Comparison of ENCODE assay signal across 8 mouse cellular contexts in the genomic region with DNA sequence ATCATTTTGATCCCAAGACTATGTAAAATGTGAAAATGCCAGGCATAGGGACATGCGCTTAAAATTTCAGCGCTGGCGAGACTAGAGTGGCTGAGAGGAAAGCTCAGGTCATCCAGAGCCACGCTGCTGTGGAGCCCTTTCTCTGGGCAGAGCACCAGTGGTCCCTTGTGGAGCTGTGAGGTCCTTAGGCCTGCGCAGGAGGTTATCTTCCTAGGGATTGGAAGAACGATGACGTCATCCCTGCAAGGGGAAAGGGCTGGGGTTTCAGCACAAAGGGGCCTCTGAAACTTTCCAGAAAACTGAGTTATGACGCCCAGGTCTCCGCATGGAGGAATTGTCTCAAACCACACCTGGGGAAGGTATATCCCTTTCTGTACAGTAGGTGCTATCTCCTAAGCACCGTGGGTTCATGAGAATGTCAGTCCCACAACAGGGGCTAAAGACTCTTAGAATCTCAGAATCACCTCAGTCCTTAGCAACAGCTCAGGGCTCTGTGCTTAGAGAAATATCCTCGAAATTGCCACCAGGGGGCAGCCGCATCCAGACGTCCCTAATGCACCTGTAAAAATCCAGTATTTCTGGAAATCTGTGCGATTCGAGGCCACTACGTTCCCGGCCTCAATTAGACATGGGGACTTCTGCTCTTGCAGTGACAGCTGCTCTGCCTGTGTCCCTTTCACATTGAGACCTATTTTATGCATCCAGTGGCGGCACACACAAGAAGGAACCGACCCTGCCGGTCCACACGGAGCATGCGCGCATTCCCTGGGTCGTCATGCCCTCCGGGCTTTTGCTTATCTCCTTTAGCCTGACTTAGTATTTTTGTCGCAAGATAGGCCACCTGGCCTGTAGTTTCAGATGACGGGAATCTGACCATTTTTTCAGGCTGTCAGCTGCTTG. TPM values are rescaled to one million over a fixed set of nuclear protein-coding genes. Genes with fewer than 3 reads are reported as not detected.
DNase-seq lines count a peak whose midpoint lies in the region; ATAC-seq and TF ChIP-seq lines count a peak whose summit lies in the region.

No protein-coding gene starts in this region.

- no peaks in the 10 kb centered on the region for H3K36me3 ChIP-seq in thymus, adult 2 months (ENCODE audit: control insufficient read depth, insufficient read depth, low read length)
- H3K36me3 ChIP-seq in heart, adult 2 months (ENCODE audit: control insufficient read depth, insufficient read depth, low read length) = no peaks in the 10 kb centered on the region
- H3K36me3 ChIP-seq in limb, embryonic 15.5 days = no peaks in the 10 kb centered on the region
- H3K36me3 ChIP-seq in midbrain, postnatal 0 days (ENCODE audit: insufficient read depth, low read length) = no peaks in the 10 kb centered on the region

- H3K79me2 ChIP-seq in heart, adult 2 months (replicated peaks; ENCODE audit: control insufficient read depth, insufficient read depth, low read length) = no peaks in the 10 kb centered on the region

- no peaks in the 10 kb centered on the region for H3K27me3 ChIP-seq in thymus, adult 2 months (ENCODE audit: control insufficient read depth, insufficient read depth, low read length)
- peaks cover 2% of the 10 kb centered on the region; the same call in 1 of the 2 replicates for H3K27me3 ChIP-seq in heart, adult 2 months (ENCODE audit: control insufficient read depth, insufficient read depth, low read length)
- peaks cover 9% of the 10 kb centered on the region; the same call in 1 of the 2 replicates for H3K27me3 ChIP-seq in limb, embryonic 15.5 days
- no peaks in the 10 kb centered on the region; the same call in 1 of the 2 replicates for H3K27me3 ChIP-seq in midbrain, postnatal 0 days (ENCODE audit: insufficient read depth, low read length)

- peak; percentile 63; the same call in 1 of the 2 replicates for TF ChIP-seq CTCF in thymus, adult 2 months (IDR thresholded peaks at IDR 0.05; ENCODE audit: borderline replicate concordance, control insufficient read depth, extremely low read depth, insufficient read depth, low read length, poor library complexity)
- peak; percentile 88 for TF ChIP-seq CTCF in heart, adult 2 months (IDR thresholded peaks at IDR 0.05)
- peak; percentile 93 for TF ChIP-seq CTCF in midbrain, postnatal 0 days (IDR thresholded peaks at IDR 0.05)

- no peak overlapping the region for H3K27ac ChIP-seq in thymus, adult 2 months (ENCODE audit: control insufficient read depth, insufficient read depth, low read length)
- peak overlapping the region; percentile 54 for H3K27ac ChIP-seq in heart, adult 2 months
- no peak overlapping the region; the same call in 1 of the 2 replicates for H3K27ac ChIP-seq in limb, embryonic 15.5 days
- H3K27ac ChIP-seq in midbrain, postnatal 0 days (ENCODE audit: low read depth, low read length) = no peak overlapping the region

- peak overlapping the region; percentile 54 for H3K9ac ChIP-seq in heart, adult 2 months (ENCODE audit: low read depth, low read length)
- H3K9ac ChIP-seq in limb, embryonic 15.5 days = no peak overlapping the region
- H3K9ac ChIP-seq in midbrain, postnatal 0 days (replicated peaks; ENCODE audit: low read length, poor library complexity, severe bottlenecking) = 0 out of 2 replicates have a peak overlapping the region, but pooled peaks have one; percentile 29

- peak overlapping the region; percentile 38 for H3K4me2 ChIP-seq in limb, embryonic 15.5 days
- peak overlapping the region; percentile 50 for H3K4me2 ChIP-seq in midbrain, postnatal 0 days (ENCODE audit: low read depth, low read length, poor library complexity, severe bottlenecking)

- intact Hi-C loops in heart, adult 2 months (cut with DNase I) = loop anchor here (1.0 to 5.0 kb wide), 4 partner anchors 46 to 146 kb away; no protein-coding TSS in a partner anchor

- TF ChIP-seq POLR2A in thymus, adult 2 months (IDR thresholded peaks at IDR 0.05; ENCODE audit: control insufficient read depth, extremely low read depth, insufficient read depth, low read length, poor library complexity) = no peak
- no peak for TF ChIP-seq POLR2A in heart, adult 2 months (IDR thresholded peaks at IDR 0.05; ENCODE audit: insufficient read depth, low read depth, low read length)

- no peak overlapping the region for H3K4me3 ChIP-seq in thymus, adult 2 months (ENCODE audit: control insufficient read depth, insufficient read depth, low read length)
- peak overlapping the region; percentile 52 for H3K4me3 ChIP-seq in heart, adult 2 months
- H3K4me3 ChIP-seq in limb, embryonic 15.5 days = peak overlapping the region; percentile 19
- H3K4me3 ChIP-seq in midbrain, postnatal 0 days (ENCODE audit: low read depth, low read length) = peak overlapping the region; percentile 12; the same call in 1 of the 2 replicates

- H3K4me1 ChIP-seq in thymus, adult 2 months (replicated peaks; ENCODE audit: control insufficient read depth, insufficient read depth, low read length) = no peaks in the 10 kb centered on the region
- no peaks in the 10 kb centered on the region; the same call in 1 of the 2 replicates for H3K4me1 ChIP-seq in heart, adult 2 months (ENCODE audit: control insufficient read depth, insufficient read depth, low read length)
- peaks cover 13% of the 10 kb centered on the region for H3K4me1 ChIP-seq in limb, embryonic 15.5 days
- H3K4me1 ChIP-seq in midbrain, postnatal 0 days (ENCODE audit: insufficient read depth, low read length) = no peaks in the 10 kb centered on the region

- ATAC-seq in limb, embryonic 15.5 days (ENCODE audit: insufficient number of reproducible peaks, low FRiP score, low TSS enrichment, low read depth) = peak; percentile 27; the same call in 1 of the 2 replicates
- peak; percentile 69 for ATAC-seq in midbrain, postnatal 0 days (ENCODE audit: low FRiP score)

- TF ChIP-seq EP300 in heart, adult 2 months (IDR thresholded peaks at IDR 0.05; ENCODE audit: insufficient read depth, low read depth, low read length) = 0 out of 2 replicates have a peak, but pooled peaks have one; percentile 40

- 33% methylated on average over 27 of the region's 27 CpGs for WGBS in thymus, adult 2 months
- WGBS in heart, adult 2 months = 10% methylated on average over 27 of the region's 27 CpGs
- WGBS in limb, embryonic 15.5 days = 27% methylated on average over 27 of the region's 27 CpGs
- 26% methylated on average over 27 of the region's 27 CpGs for WGBS in midbrain, postnatal 0 days

- no peaks in the 10 kb centered on the region for H3K9me3 ChIP-seq in limb, embryonic 15.5 days
- H3K9me3 ChIP-seq in midbrain, postnatal 0 days (ENCODE audit: low read length) = no peaks in the 10 kb centered on the region

- DNase-seq in thymus, adult 2 months = peak; percentile 43
- DNase-seq in thymus, adult 18-20 months = no peak
- DNase-seq in embryo, embryonic 11.5 days (ENCODE audit: low read depth, low spot score) = peak; percentile 63
- peak; percentile 69 to 75 for DNase-seq in heart, adult 2 months
- peak; percentile 34 to 58 for DNase-seq in kidney, adult 8-10 months
- peak; percentile 92 for DNase-seq in midbrain, postnatal 0 days (ENCODE audit: low spot score)
- peak; percentile 9 to 29 for DNase-seq in spleen, postnatal 36 days (ENCODE audit: low spot score in 2 of 2)

RNA-seq across cellular contexts. Expression of a gene that starts 18.4 kb away (rescaled TPM):
- polyA plus RNA-seq in thymus, adult 2 months (2012; rRNA removed) = 0.04 and 1.5 TPM in 2 replicates
- 10 to 100 TPM in 1 of 2 experiments, 1 to 10 TPM in 1; 6.9 to 11.6 TPM for total RNA-seq in heart, adult 2 months (2021)
- 34.8 and 36.5 TPM in 2 replicates for polyA plus RNA-seq in heart, adult 2 months (2012; rRNA removed)
- 0.36 and 0.42 TPM in 2 replicates for polyA plus RNA-seq in limb, embryonic 15.5 days (2015; fragmentation: Nextera tagmentation; extraction: Ambion mirVana)
- total RNA-seq in midbrain, postnatal 0 days (2014; rRNA removed) = 1.7 TPM in 1 of 2 replicates, not detected in the other
- polyA plus RNA-seq in midbrain, postnatal 0 days (2015; fragmentation: Nextera tagmentation; extraction: Ambion mirVana) = 0.40 TPM in 1 of 2 replicates, not detected in the other

RNA-seq across cellular contexts. Expression of a gene that starts 19.6 kb away (rescaled TPM):
- polyA plus RNA-seq in thymus, adult 2 months (2012; rRNA removed) = 0.03 TPM in 1 of 2 replicates, not detected in the other
- total RNA-seq in heart, adult 2 months (2021) = 1 to 10 TPM in 1 of 2 experiments, under 1 TPM in 1; 0.78 to 1.2 TPM
- 0.14 and 0.20 TPM in 2 replicates for polyA plus RNA-seq in heart, adult 2 months (2012; rRNA removed)
- polyA plus RNA-seq in limb, embryonic 15.5 days (2015; fragmentation: Nextera tagmentation; extraction: Ambion mirVana) = not detected in 2 replicates
- not detected in 2 replicates for total RNA-seq in midbrain, postnatal 0 days (2014; rRNA removed)
- polyA plus RNA-seq in midbrain, postnatal 0 days (2015; fragmentation: Nextera tagmentation; extraction: Ambion mirVana) = not detected in 2 replicates

RNA-seq across cellular contexts. Expression of a gene that starts 39.8 kb away (rescaled TPM):
- polyA plus RNA-seq in thymus, adult 2 months (2012; rRNA removed) = 28.9 and 34.6 TPM in 2 replicates
- 10 to 100 TPM; 76.1 to 89.9 TPM for total RNA-seq in heart, adult 2 months (2021)
- polyA plus RNA-seq in heart, adult 2 months (2012; rRNA removed) = 46.9 and 55.4 TPM in 2 replicates
- polyA plus RNA-seq in limb, embryonic 15.5 days (2015; fragmentation: Nextera tagmentation; extraction: Ambion mirVana) = 129 and 138 TPM in 2 replicates
- 6.8 and 30.2 TPM in 2 replicates for total RNA-seq in midbrain, postnatal 0 days (2014; rRNA removed)
- polyA plus RNA-seq in midbrain, postnatal 0 days (2015; fragmentation: Nextera tagmentation; extraction: Ambion mirVana) = 41.6 and 44.9 TPM in 2 replicates

RNA-seq across cellular contexts. Expression of a gene that starts 48.7 kb away (rescaled TPM):
- 0.15 TPM in 1 of 2 replicates, not detected in the other for polyA plus RNA-seq in thymus, adult 2 months (2012; rRNA removed)
- not detected for total RNA-seq in heart, adult 2 months (2021)
- polyA plus RNA-seq in heart, adult 2 months (2012; rRNA removed) = not detected in 2 replicates
- 0.18 TPM in 1 of 2 replicates, not detected in the other for polyA plus RNA-seq in limb, embryonic 15.5 days (2015; fragmentation: Nextera tagmentation; extraction: Ambion mirVana)
- 1.2 and 2.0 TPM in 2 replicates for total RNA-seq in midbrain, postnatal 0 days (2014; rRNA removed)
- 0.58 and 0.90 TPM in 2 replicates for polyA plus RNA-seq in midbrain, postnatal 0 days (2015; fragmentation: Nextera tagmentation; extraction: Ambion mirVana)

Comparison
In these comparisons a context has a peak if more than half of its experiments do, and no peak if none do; other contexts are left out.
1. DNase-seq: peak in thymus, adult 2 months (single experiment), embryo, embryonic 11.5 days (single experiment), heart, adult 2 months (2 of 2), kidney, adult 8-10 months (2 of 2), midbrain, postnatal 0 days (single experiment) and spleen, postnatal 36 days (2 of 2); none in thymus, adult 18-20 months (0 of 2).
2. RNA of a gene that starts 18.4 kb away (polyA plus RNA-seq): 34.8 to 36.5 TPM in heart, adult 2 months; 0.04 to 1.5 TPM in thymus, adult 2 months, 0.36 to 0.42 TPM in limb, embryonic 15.5 days and 0.40 TPM in midbrain, postnatal 0 days; every median in the first group is over 10 times any median in the second.
3. Peak in every context shown above with its lines, with median percentiles within 50 percentile points of each other: CTCF ChIP-seq.